Mouse (Mus musculus) midbrain, embryonic 15.5 days (tissue): ENCODE measurements at regions not wholly inside any gene's neighbourhood (a gene's known extent, or its start where the extent isn't known, plus 50 kb on each side); places are given as distances from the start of the nearest gene placed in this dataset.

Source experiments
- ATAC-seq: fragments of 200-750 bp; cut with Nextera tagmentation; replicated peaks from 2 replicates; pipeline ENCODE4 v1.8.0; 2017; ENCODE audit warnings: moderate TSS enrichment
- H3K27ac ChIP-seq: fragments of 300-500 bp; sonication (generic); 2 replicates; pipeline ENCODE4 v1.5.1; 2015; ENCODE audit warnings: mild to moderate bottlenecking, inconsistent platforms
- H3K27me3 ChIP-seq: fragments of 300-500 bp; sonication (generic); replicated peaks from 2 replicates; pipeline ENCODE4 v1.6.1; 2015; ENCODE audit warnings: inconsistent platforms
- H3K36me3 ChIP-seq: fragments of 300-500 bp; sonication (generic); replicated peaks from 2 replicates; pipeline ENCODE4 v1.6.1; 2015; ENCODE audit warnings: inconsistent platforms
- H3K4me1 ChIP-seq: fragments of 300-500 bp; sonication (generic); 2 replicates; pipeline ENCODE4 v1.6.1; 2015; ENCODE audit warnings: inconsistent platforms
- H3K4me2 ChIP-seq: fragments of 300-500 bp; sonication (generic); 2 replicates; pipeline ENCODE4 v1.6.1; 2015; ENCODE audit warnings: inconsistent platforms, mild to moderate bottlenecking, moderate library complexity
- H3K4me3 ChIP-seq: fragments of 300-500 bp; sonication (generic); 2 replicates; pipeline ENCODE4 v1.5.1; 2015; ENCODE audit warnings: mild to moderate bottlenecking, inconsistent platforms
- H3K9ac ChIP-seq: fragments of 300-500 bp; sonication (generic); 2 replicates; pipeline ENCODE4 v1.6.1; 2015; ENCODE audit warnings: mild to moderate bottlenecking, inconsistent platforms
- H3K9me3 ChIP-seq: fragments of 300-500 bp; sonication (generic); 2 replicates; pipeline ENCODE4 v1.6.1; 2016; ENCODE audit warnings: inconsistent platforms
- WGBS: fragments of 180-500 bp; shearing (Covaris S2); methylation state at CpG from one replicate; pipeline ENCODE4 v1.1.7; 2015; ENCODE audit warnings: mixed read lengths; 5-methylcytosine and 5-hydroxymethylcytosine counted together

GRCm38 (mm10) chr6:93076681-93077080 is 133.4 kb upstream of the Adamts9 start:
- H3K27me3 ChIP-seq: no peaks in the 10 kb centered on the region
- no peaks in the 10 kb centered on the region for H3K36me3 ChIP-seq
- no peaks in the 10 kb centered on the region for H3K4me1 ChIP-seq
- WGBS: 87% methylated on average over 1 of the region's 1 CpGs
- no peak for ATAC-seq
- no peak overlapping the region for H3K9ac ChIP-seq
- no peaks in the 10 kb centered on the region for H3K9me3 ChIP-seq
- H3K27ac ChIP-seq: no peak overlapping the region
- H3K4me3 ChIP-seq: no peak overlapping the region
- H3K4me2 ChIP-seq: no peak overlapping the region

DNA sequence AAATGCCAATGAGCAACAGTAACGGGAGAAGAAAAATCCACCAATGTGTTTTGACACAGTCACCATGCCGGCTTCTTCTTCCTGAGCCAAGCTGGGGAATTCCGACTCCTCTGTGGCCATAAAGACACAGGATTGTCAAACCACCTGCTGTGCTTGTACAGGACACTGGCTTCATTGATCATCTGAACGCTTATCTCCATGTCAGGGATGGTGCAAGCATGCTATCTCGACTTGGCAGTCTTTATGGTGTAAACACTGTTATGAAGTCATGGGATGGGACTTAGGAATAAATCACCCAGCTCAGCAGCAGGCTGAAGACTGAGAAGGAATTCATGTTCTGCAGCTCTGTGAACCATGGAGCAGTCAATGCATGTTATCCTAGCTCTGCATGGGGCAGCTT is 132.6 kb upstream of the Adamts9 start:
- no peaks in the 10 kb centered on the region for H3K36me3 ChIP-seq
- no peak for ATAC-seq
- no peaks in the 10 kb centered on the region for H3K27me3 ChIP-seq
- no peak overlapping the region for H3K4me3 ChIP-seq
- H3K4me2 ChIP-seq: no peak overlapping the region
- no peak overlapping the region for H3K9ac ChIP-seq
- no peak overlapping the region for H3K27ac ChIP-seq
- H3K9me3 ChIP-seq: no peaks in the 10 kb centered on the region
- 73% methylated on average over 5 of the region's 5 CpGs for WGBS
- no peaks in the 10 kb centered on the region for H3K4me1 ChIP-seq

DNA sequence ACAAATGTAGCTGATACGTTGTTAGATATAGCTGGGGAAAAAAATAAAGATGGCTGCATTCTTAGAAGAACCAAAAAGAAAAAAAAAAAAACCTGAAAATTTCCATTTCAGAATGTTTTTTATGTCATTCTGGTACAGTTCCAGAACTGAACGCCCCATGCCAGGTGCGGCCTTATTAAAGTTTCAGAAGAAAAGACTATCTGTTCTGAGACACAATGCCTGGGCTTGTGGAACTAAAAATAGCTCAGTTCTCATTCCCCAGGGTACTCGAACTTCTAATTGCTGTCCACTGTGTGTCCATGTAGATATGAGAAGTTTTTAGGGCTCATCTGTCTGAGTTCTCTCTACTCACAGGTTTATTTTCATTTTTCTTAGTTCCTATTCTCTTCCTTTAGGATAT is 131.7 kb upstream of the Adamts9 start:
- H3K36me3 ChIP-seq: no peaks in the 10 kb centered on the region
- H3K27ac ChIP-seq: no peak overlapping the region
- H3K4me1 ChIP-seq: no peaks in the 10 kb centered on the region
- ATAC-seq: no peak
- H3K9me3 ChIP-seq: no peaks in the 10 kb centered on the region
- no peak overlapping the region for H3K4me3 ChIP-seq
- no peak overlapping the region for H3K9ac ChIP-seq
- H3K27me3 ChIP-seq: no peaks in the 10 kb centered on the region
- no peak overlapping the region for H3K4me2 ChIP-seq
- 71% methylated on average over 4 of the region's 4 CpGs for WGBS

GRCm38 (mm10) chr6:93070916-93071315 is 127.6 kb upstream of the Adamts9 start:
- H3K9me3 ChIP-seq: no peaks in the 10 kb centered on the region
- ATAC-seq: no peak
- WGBS: 83% methylated on average over 5 of the region's 5 CpGs

GRCm38 (mm10) chr6:93067808-93068207 is 124.5 kb upstream of the Adamts9 start:
- 94% methylated on average over 5 of the region's 5 CpGs for WGBS
- H3K4me1 ChIP-seq: peaks cover 11% of the 10 kb centered on the region
- no peak overlapping the region for H3K4me3 ChIP-seq
- no peak for ATAC-seq
- H3K27me3 ChIP-seq: no peaks in the 10 kb centered on the region
- no peak overlapping the region for H3K9ac ChIP-seq
- no peaks in the 10 kb centered on the region for H3K36me3 ChIP-seq
- no peaks in the 10 kb centered on the region for H3K9me3 ChIP-seq
- H3K4me2 ChIP-seq: no peak overlapping the region
- no peak overlapping the region for H3K27ac ChIP-seq

More at GRCm38 (mm10) chr6:93070916-93071315, 127.6 kb upstream of the Adamts9 start:
- H3K4me2 ChIP-seq: no peak overlapping the region
- H3K9ac ChIP-seq: no peak overlapping the region
- no peak overlapping the region for H3K27ac ChIP-seq
- no peaks in the 10 kb centered on the region for H3K27me3 ChIP-seq
- peaks cover 11% of the 10 kb centered on the region for H3K4me1 ChIP-seq
- H3K4me3 ChIP-seq: no peak overlapping the region
- no peaks in the 10 kb centered on the region for H3K36me3 ChIP-seq

DNA sequence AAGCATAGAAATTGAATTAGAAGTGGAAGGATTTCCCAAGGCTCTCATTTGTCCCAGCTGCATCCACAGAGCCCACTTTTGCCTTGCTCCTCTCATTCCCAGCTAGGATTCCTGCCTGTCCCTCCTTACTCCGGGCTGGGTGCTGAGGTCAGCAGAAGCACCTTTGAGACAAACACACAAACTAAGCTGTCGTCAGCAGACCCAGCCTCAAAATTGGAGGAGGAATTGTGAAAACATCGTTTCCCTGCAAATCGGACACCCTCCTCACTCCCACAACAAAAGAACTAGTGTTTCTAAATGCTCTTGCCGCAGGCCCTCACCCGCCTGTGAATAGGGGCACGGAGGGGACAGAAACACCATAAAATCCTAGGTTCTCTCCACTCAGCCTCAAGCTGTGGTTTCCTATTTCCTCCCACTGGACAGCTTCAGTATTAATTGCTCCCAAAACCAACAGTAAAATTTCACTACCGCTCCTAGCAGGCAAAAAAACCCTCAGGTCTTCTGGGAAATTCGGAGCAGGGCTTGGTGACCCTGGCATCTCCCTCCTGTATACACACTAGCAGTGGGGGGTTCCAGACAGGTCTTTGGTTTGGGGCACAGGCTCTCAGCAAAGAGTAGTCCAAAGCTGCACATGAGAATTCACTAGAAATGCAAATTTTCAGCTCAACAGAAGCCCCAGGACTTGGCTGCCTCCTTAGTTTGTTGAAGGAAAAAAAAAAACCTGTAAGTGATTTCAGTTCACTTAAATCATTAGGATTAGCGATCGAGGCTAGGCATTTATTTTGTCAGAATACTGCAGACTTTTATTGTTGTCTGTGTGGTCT is 123.5 kb upstream of the Adamts9 start:
- Histone ChIP-seq H3K4me2 (no peak overlapping the region), H3K4me1 (peaks cover 11% of the 10 kb centered on the region), H3K27me3 (no peaks in the 10 kb centered on the region), H3K36me3 (no peaks in the 10 kb centered on the region), H3K4me3 (no peak overlapping the region), H3K27ac (no peak overlapping the region; the same call in 1 of the 2 replicates), H3K9me3 (no peaks in the 10 kb centered on the region), H3K9ac (no peak overlapping the region)
- no peak for ATAC-seq
- WGBS: 42% methylated on average over 11 of the region's 11 CpGs

DNA sequence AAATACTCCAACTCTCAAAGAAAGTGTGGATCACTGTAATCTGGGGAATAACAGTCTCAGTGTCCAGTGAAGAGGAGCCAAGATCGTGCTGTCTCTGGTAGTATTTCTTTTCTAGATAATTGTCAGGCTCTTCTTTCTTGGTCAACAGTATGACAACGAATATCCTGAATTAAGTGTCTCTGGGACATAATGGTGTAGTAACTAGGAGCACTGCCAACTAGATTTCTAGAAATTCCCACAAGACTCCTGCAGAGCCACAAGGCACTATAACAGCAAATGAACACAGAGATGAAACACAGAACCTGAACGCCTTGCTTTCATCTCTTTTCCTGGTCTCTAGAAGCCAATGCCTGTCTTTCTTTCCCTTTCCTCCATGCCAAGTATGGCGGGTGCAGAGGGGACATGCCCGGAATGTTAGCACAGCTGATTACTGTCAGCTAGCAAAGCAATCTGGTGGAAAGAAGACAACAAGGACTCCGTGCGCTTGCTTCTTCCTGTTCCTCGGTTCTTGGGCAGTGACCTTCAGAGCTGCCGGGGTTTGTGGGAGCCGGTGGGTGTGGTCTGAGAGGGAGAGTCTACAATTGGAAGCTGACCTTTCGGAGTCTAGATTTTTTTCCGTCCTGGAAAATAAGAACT is 122.7 kb upstream of the Adamts9 start:
- no peak for ATAC-seq
- no peak overlapping the region for H3K4me3 ChIP-seq
- peaks cover 11% of the 10 kb centered on the region for H3K4me1 ChIP-seq
- 81% methylated on average over 12 of the region's 12 CpGs for WGBS
- H3K4me2 ChIP-seq: no peak overlapping the region
- no peaks in the 10 kb centered on the region for H3K27me3 ChIP-seq
- H3K27ac ChIP-seq: no peak overlapping the region
- no peaks in the 10 kb centered on the region for H3K9me3 ChIP-seq
- no peaks in the 10 kb centered on the region for H3K36me3 ChIP-seq
- H3K9ac ChIP-seq: no peak overlapping the region

DNA sequence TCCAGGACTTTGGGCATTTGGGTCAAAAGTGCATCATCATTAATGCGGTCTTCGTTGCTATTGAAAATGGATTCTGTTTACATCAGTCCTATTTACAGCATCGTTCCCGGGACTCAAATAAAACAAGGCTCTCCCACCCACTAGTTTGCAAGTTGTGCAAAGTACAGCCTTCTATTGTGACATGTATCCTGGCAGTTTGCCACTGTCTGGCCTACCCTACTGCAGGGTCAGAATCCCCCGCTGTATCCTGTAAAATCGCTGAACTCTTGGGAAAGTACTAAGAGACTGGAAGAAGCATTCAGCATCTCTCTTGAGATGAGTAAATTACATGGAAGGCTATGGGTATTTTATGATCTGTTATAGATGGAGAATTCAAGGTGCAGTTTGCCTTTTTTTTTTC is 122.1 kb upstream of the Adamts9 start:
- WGBS: 73% methylated on average over 6 of the region's 6 CpGs
- H3K27me3 ChIP-seq: no peaks in the 10 kb centered on the region
- no peak overlapping the region for H3K9ac ChIP-seq
- H3K4me3 ChIP-seq: no peak overlapping the region
- no peaks in the 10 kb centered on the region for H3K9me3 ChIP-seq
- H3K4me1 ChIP-seq: peaks cover 11% of the 10 kb centered on the region
- no peak overlapping the region for H3K4me2 ChIP-seq
- no peak for ATAC-seq
- no peaks in the 10 kb centered on the region for H3K36me3 ChIP-seq
- H3K27ac ChIP-seq: no peak overlapping the region

DNA sequence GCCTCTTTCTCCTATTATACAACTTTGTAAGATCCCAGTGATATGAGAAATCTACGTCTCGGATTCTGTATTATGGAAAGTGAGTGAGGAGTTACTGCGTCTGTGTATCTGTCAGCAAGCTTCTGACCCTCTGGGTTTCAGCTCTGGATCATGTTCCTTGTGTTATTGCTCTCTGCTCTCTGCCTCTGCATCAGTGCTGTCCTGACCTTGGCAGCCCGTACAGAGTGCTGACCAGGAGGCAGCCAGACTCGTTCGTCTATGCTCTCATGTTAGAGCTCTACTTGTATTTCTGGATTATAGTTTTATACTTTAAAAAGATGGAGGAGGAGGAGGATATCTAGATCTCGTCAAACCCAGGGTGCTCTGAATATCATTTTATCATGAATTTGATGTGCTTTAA is 121.1 kb upstream of the Adamts9 start:
- 89% methylated on average over 7 of the region's 7 CpGs for WGBS
- Histone ChIP-seq H3K4me1 (peaks cover 11% of the 10 kb centered on the region), H3K27ac (no peak overlapping the region), H3K9ac (no peak overlapping the region), H3K36me3 (no peaks in the 10 kb centered on the region), H3K9me3 (no peaks in the 10 kb centered on the region), H3K4me2 (no peak overlapping the region), H3K4me3 (no peak overlapping the region), H3K27me3 (no peaks in the 10 kb centered on the region)
- ATAC-seq: no peak

DNA sequence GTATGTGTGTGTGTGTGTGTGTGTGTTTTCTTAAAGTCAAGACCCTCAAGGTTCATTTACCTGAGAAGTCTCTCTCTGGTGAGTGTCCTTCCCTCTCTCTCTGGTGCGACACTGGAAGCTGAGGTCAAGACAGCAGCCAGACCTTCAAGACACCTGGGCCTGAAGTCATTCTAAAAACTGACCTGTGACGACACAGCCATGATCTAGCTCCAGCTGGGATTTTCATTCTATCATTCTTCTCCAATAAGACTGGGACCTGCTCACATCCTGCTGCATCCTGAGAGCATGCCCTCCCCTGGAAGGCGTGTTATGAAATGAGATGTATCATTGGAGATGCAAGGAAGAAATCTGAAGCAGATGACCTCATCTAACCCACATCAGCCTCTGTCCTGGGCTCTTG is 118.4 kb upstream of the Adamts9 start:
- Histone ChIP-seq H3K36me3 (no peaks in the 10 kb centered on the region), H3K27ac (no peak overlapping the region), H3K4me3 (no peak overlapping the region), H3K27me3 (no peaks in the 10 kb centered on the region), H3K9me3 (no peaks in the 10 kb centered on the region), H3K4me1 (peaks cover 9% of the 10 kb centered on the region), H3K9ac (no peak overlapping the region), H3K4me2 (no peak overlapping the region)
- ATAC-seq: no peak
- WGBS: 75% methylated on average over 3 of the region's 3 CpGs

GRCm38 (mm10) chr6:93045524-93045923 is 102.2 kb upstream of the Adamts9 start:
- H3K9me3 ChIP-seq: no peaks in the 10 kb centered on the region
- no peak for ATAC-seq
- H3K36me3 ChIP-seq: no peaks in the 10 kb centered on the region
- no peaks in the 10 kb centered on the region for H3K27me3 ChIP-seq
- no peak overlapping the region for H3K4me2 ChIP-seq
- H3K27ac ChIP-seq: no peak overlapping the region
- H3K9ac ChIP-seq: no peak overlapping the region
- 49% methylated on average over 2 of the region's 2 CpGs for WGBS
- no peaks in the 10 kb centered on the region for H3K4me1 ChIP-seq
- H3K4me3 ChIP-seq: no peak overlapping the region

- H3K4me1 ChIP-seq: no peaks in the 10 kb centered on the region
- ATAC-seq: no peak
Measured at GRCm38 (mm10) chr6:93041041-93041440, 97.7 kb upstream of the Adamts9 start.

GRCm38 (mm10) chr6:93031812-93032330 is 88.6 kb upstream of the Adamts9 start:
- Histone ChIP-seq H3K9ac (no peak overlapping the region), H3K27ac (no peak overlapping the region), H3K27me3 (no peaks in the 10 kb centered on the region), H3K4me1 (no peaks in the 10 kb centered on the region), H3K4me3 (no peak overlapping the region), H3K4me2 (no peak overlapping the region), H3K9me3 (no peaks in the 10 kb centered on the region), H3K36me3 (no peaks in the 10 kb centered on the region)
- ATAC-seq: no peak
- 94% methylated on average over 1 of the region's 1 CpGs for WGBS

More at GRCm38 (mm10) chr6:93041041-93041440, 97.7 kb upstream of the Adamts9 start:
- WGBS: 87% methylated on average over 3 of the region's 3 CpGs
- H3K36me3 ChIP-seq: no peaks in the 10 kb centered on the region
- H3K4me2 ChIP-seq: no peak overlapping the region
- no peaks in the 10 kb centered on the region for H3K27me3 ChIP-seq
- H3K9ac ChIP-seq: no peak overlapping the region
- H3K4me3 ChIP-seq: no peak overlapping the region
- peaks cover 4% of the 10 kb centered on the region; the same call in 1 of the 2 replicates for H3K9me3 ChIP-seq
- no peak overlapping the region for H3K27ac ChIP-seq
